Mouse (Mus musculus): ENCODE measurements around the gene Igfn1. TPM values are rescaled to one million over a fixed set of nuclear protein-coding genes. Genes with fewer than 3 reads are reported as not detected.

Igfn1 gene
- polyA plus RNA-seq, 1 experiment from 2014 or later = not detected

DNA sequence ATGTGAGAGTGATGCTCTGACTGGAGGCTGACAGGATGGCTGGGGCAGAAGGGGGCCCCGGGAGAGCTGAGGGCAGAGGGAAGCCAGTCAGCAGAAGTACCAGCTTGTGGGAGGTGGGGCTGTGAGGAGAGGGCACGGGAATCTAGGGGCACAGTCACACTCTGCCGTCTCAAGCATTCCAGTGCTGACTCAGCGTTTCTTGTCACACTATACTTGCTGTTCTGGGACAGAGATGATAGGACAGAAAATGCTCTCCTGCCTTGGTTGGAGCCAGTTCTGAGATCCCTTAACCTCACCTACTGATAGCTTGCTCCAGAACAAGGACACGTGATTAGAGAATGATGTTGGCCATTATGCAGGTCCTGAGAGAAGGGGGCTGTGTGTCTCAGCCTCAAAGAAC lies 43.0 kb downstream of the Igfn1 start:
- no peaks in the 10 kb centered on the region for H3K27me3 ChIP-seq (replicated peaks; ENCODE audit: control insufficient read depth, insufficient read depth, low read length)
- H3K36me3 ChIP-seq (ENCODE audit: control insufficient read depth, insufficient read depth, low read length) = no peaks in the 10 kb centered on the region
- 58% methylated on average over 5 of the region's 5 CpGs for WGBS
- ATAC-seq (replicated peaks; ENCODE audit: low FRiP score, low TSS enrichment, low read depth) (no peak), DNase-seq (ENCODE audit: low spot score) (no peak)
- no peaks in the 10 kb centered on the region for H3K4me1 ChIP-seq (replicated peaks; ENCODE audit: control insufficient read depth, insufficient read depth, low read length)
- no peak overlapping the region for H3K9ac ChIP-seq (ENCODE audit: low read length)
- H3K4me2 ChIP-seq (ENCODE audit: low read length) = no peak overlapping the region
- no peak overlapping the region for H3K27ac ChIP-seq (ENCODE audit: low read depth)
- H3K9me3 ChIP-seq (ENCODE audit: control insufficient read depth, low read length) = no peaks in the 10 kb centered on the region
- no peak overlapping the region for H3K4me3 ChIP-seq (ENCODE audit: low read depth, low read length)

DNA sequence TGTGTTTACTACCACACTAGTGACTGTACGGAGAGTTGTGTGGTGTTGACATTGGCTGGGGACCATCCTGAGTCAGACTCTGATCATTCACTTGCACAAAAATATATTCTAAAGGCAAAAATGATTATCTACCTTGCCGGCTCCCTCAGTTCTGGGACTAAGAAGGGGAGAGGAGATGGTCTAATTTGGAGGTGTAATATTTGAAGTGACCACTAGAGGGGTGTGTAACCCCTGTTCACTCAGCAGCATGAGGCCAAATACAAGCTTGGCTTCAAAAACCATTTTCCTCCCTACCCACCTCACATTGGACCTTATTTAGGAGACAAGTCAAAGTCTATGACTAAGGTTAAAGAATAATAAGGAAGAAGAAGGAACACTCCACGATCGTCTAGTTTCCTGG lies 47.7 kb downstream of the Igfn1 start:
- no peaks in the 10 kb centered on the region for H3K27me3 ChIP-seq (replicated peaks; ENCODE audit: control insufficient read depth, insufficient read depth, low read length)
- 49% methylated on average over 4 of the region's 4 CpGs for WGBS
- H3K4me1 ChIP-seq (replicated peaks; ENCODE audit: control insufficient read depth, insufficient read depth, low read length) = no peaks in the 10 kb centered on the region
- DNase-seq (ENCODE audit: low spot score) = no peak
- no peaks in the 10 kb centered on the region for H3K9me3 ChIP-seq (ENCODE audit: control insufficient read depth, low read length)
- peak; percentile 49; the same call in 1 of the 2 replicates for ATAC-seq (replicated peaks; ENCODE audit: low FRiP score, low TSS enrichment, low read depth)
- no peaks in the 10 kb centered on the region for H3K36me3 ChIP-seq (ENCODE audit: control insufficient read depth, insufficient read depth, low read length)
- H3K4me2 ChIP-seq (ENCODE audit: low read length) = no peak overlapping the region
- no peak overlapping the region for H3K9ac ChIP-seq (ENCODE audit: low read length)
- H3K27ac ChIP-seq (ENCODE audit: low read depth) = no peak overlapping the region
- H3K4me3 ChIP-seq (ENCODE audit: low read depth, low read length) = no peak overlapping the region

DNA sequence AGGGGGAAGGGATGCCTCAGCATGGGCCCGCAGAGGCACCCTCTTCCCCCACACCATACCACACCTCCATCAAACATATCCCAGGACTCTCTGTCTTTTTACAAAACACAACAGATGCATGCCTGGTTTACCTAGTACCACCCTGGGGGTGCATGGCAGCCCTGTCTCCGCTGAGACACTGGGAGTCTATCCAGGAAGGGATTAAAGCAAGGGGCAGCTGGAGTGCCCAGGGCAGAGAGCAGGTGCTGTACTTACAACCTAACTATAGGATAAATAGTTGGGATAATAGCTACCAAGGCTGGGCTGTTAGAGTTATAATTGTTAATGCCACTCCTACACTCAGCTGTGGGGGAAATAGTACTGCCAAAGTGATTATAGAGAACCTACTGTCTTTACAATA lies 57.3 kb downstream of the Igfn1 start:
- Histone ChIP-seq H3K27me3 (replicated peaks; ENCODE audit: control insufficient read depth, insufficient read depth, low read length) (no peaks in the 10 kb centered on the region), H3K4me1 (replicated peaks; ENCODE audit: control insufficient read depth, insufficient read depth, low read length) (no peaks in the 10 kb centered on the region), H3K4me3 (ENCODE audit: low read depth, low read length) (no peak overlapping the region), H3K27ac (ENCODE audit: low read depth) (no peak overlapping the region), H3K9me3 (ENCODE audit: control insufficient read depth, low read length) (no peaks in the 10 kb centered on the region), H3K36me3 (ENCODE audit: control insufficient read depth, insufficient read depth, low read length) (no peaks in the 10 kb centered on the region), H3K4me2 (ENCODE audit: low read length) (no peak overlapping the region), H3K9ac (ENCODE audit: low read length) (no peak overlapping the region)
- no peak for DNase-seq (ENCODE audit: low spot score)
- no peak for ATAC-seq (replicated peaks; ENCODE audit: low FRiP score, low TSS enrichment, low read depth)
- 56% methylated on average over 2 of the region's 2 CpGs for WGBS

DNA sequence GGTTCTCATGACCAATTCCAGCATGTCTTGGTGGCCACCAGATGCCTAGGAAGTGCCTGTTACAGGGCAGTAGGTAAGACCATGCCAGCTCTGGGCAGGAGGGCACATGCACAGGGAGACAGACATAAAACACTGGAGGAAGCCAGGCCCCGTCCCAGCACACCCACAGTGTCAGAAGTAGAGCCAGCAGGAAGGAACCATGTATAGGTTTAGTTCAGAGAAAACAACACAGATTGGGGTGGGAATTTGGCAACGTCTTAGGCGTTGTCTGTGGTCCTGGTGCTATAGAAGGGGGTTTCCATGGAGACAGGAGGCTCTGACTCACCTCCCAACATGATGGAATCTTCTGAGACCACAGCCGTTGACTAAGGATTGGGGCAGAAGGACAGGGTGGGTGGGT lies 59.9 kb downstream of the Igfn1 start:
- H3K27me3 ChIP-seq (replicated peaks; ENCODE audit: control insufficient read depth, insufficient read depth, low read length) = 0 out of 2 replicates have a peak, but pooled peaks cover 5% of the 10 kb centered on the region
- ATAC-seq (replicated peaks; ENCODE audit: low FRiP score, low TSS enrichment, low read depth) = no peak
- H3K36me3 ChIP-seq (ENCODE audit: control insufficient read depth, insufficient read depth, low read length) = no peaks in the 10 kb centered on the region
- DNase-seq (ENCODE audit: low spot score) = no peak
- no peaks in the 10 kb centered on the region for H3K9me3 ChIP-seq (ENCODE audit: control insufficient read depth, low read length)
- no peaks in the 10 kb centered on the region for H3K4me1 ChIP-seq (replicated peaks; ENCODE audit: control insufficient read depth, insufficient read depth, low read length)
- 61% methylated on average over 4 of the region's 4 CpGs for WGBS
- no peak overlapping the region for H3K4me3 ChIP-seq (ENCODE audit: low read depth, low read length)
- no peak overlapping the region for H3K4me2 ChIP-seq (ENCODE audit: low read length)
- H3K27ac ChIP-seq (ENCODE audit: low read depth) = no peak overlapping the region
- no peak overlapping the region for H3K9ac ChIP-seq (ENCODE audit: low read length)

DNA sequence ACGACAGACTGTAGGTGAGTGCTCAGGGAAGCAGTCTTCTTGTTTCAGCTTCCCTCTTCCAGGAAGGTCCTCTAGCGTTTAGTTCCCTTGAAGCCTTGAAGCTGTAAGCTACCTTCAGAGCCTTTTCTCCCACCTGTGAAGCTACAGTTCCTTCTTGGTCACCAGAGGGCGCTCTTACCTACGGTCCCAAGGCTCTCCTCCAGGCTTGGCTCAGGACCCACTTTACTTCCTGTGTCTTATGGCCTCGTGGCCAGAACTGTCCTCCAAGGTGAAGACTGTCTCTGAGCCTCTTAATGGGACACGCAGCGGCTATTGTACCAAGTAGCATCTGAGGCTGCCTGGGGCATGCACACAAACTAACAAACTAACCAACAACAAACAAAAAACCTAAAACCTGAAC lies 60.4 kb downstream of the Igfn1 start:
- ATAC-seq (replicated peaks; ENCODE audit: low FRiP score, low TSS enrichment, low read depth) (no peak), DNase-seq (ENCODE audit: low spot score) (peak; percentile 65)
- no peaks in the 10 kb centered on the region for H3K36me3 ChIP-seq (ENCODE audit: control insufficient read depth, insufficient read depth, low read length)
- no peak overlapping the region for H3K27ac ChIP-seq (ENCODE audit: low read depth)
- H3K9ac ChIP-seq (ENCODE audit: low read length) = no peak overlapping the region
- H3K4me3 ChIP-seq (ENCODE audit: low read depth, low read length) = no peak overlapping the region
- WGBS = 8% methylated on average over 7 of the region's 7 CpGs
- H3K9me3 ChIP-seq (ENCODE audit: control insufficient read depth, low read length) = no peaks in the 10 kb centered on the region
- no peaks in the 10 kb centered on the region for H3K4me1 ChIP-seq (replicated peaks; ENCODE audit: control insufficient read depth, insufficient read depth, low read length)
- 0 out of 2 replicates have a peak, but pooled peaks cover 5% of the 10 kb centered on the region for H3K27me3 ChIP-seq (replicated peaks; ENCODE audit: control insufficient read depth, insufficient read depth, low read length)
- H3K4me2 ChIP-seq (ENCODE audit: low read length) = no peak overlapping the region

DNA sequence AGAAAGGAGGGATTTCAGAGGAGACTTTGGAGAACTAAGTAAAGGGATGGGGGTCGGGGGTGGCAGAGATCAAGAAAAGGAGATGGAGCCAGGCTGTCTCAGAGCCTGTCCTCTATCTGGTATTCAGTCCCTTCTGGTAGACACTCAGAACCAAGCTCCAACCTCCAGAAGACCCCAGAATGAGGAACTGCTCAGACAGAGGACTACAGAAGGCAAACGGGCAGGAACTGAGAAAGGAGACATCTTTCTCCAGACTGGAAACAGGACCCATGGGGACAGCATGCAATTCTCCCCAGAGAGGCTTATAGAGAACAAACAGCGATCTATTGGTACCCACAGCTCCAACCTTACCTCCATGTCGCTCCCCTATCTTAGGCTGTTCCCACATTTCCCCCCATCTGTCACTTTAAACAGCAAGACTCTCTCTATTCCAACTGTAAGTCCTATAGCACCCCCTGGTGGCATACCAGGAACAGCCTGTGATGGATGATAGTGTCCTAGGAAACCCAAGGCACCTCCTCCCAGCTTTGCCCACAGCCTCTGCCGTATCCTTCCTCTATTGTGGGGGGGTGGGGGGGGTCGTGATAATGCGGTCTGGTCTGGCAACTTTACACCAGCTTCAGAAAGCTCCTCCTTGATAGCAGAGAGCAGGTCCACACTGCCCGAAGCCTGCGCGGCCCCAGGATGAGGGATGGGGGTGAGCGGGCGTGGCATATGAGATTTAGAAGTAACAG lies 61.4 kb downstream of the Igfn1 start:
- DNase-seq (ENCODE audit: low spot score) (peak; percentile 88), ATAC-seq (replicated peaks; ENCODE audit: low FRiP score, low TSS enrichment, low read depth) (peak; percentile 51; the same call in 1 of the 2 replicates)
- no peaks in the 10 kb centered on the region for H3K4me1 ChIP-seq (replicated peaks; ENCODE audit: control insufficient read depth, insufficient read depth, low read length)
- 38% methylated on average over 12 of the region's 12 CpGs for WGBS
- H3K9me3 ChIP-seq (ENCODE audit: control insufficient read depth, low read length) = no peaks in the 10 kb centered on the region
- 0 out of 2 replicates have a peak, but pooled peaks cover 5% of the 10 kb centered on the region for H3K27me3 ChIP-seq (replicated peaks; ENCODE audit: control insufficient read depth, insufficient read depth, low read length)
- no peak overlapping the region for H3K27ac ChIP-seq (ENCODE audit: low read depth)
- no peak overlapping the region for H3K4me2 ChIP-seq (ENCODE audit: low read length)
- H3K4me3 ChIP-seq (ENCODE audit: low read depth, low read length) = no peak overlapping the region
- no peaks in the 10 kb centered on the region for H3K36me3 ChIP-seq (ENCODE audit: control insufficient read depth, insufficient read depth, low read length)
- no peak overlapping the region for H3K9ac ChIP-seq (ENCODE audit: low read length)

DNA sequence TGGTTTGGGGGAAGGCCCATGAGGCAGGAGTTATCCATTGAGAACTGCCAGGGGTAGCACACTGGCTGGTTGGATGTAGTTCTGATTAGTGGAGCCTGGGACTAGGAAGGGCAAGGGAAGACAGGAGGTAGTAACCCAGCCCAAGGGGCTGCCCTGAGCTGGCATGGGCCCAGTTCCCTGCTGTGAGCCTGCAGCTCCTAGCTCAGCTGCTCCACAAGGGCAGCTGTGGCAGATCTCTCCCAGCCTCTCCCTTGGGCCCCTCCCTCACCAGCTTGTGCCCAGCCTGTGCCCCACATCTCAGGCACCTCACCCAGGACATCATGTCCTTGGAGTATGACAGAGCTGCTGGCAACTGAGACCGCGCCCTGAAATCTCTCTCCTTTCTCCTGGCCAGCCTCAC lies 62.4 kb downstream of the Igfn1 start:
- Histone ChIP-seq H3K9me3 (ENCODE audit: control insufficient read depth, low read length) (no peaks in the 10 kb centered on the region), H3K27me3 (replicated peaks; ENCODE audit: control insufficient read depth, insufficient read depth, low read length) (0 out of 2 replicates have a peak, but pooled peaks cover 5% of the 10 kb centered on the region), H3K4me2 (ENCODE audit: low read length) (no peak overlapping the region), H3K36me3 (ENCODE audit: control insufficient read depth, insufficient read depth, low read length) (no peaks in the 10 kb centered on the region), H3K4me3 (ENCODE audit: low read depth, low read length) (no peak overlapping the region), H3K4me1 (replicated peaks; ENCODE audit: control insufficient read depth, insufficient read depth, low read length) (no peaks in the 10 kb centered on the region), H3K27ac (ENCODE audit: low read depth) (no peak overlapping the region), H3K9ac (ENCODE audit: low read length) (no peak overlapping the region)
- ATAC-seq (replicated peaks; ENCODE audit: low FRiP score, low TSS enrichment, low read depth) = no peak
- WGBS = 90% methylated on average over 2 of the region's 2 CpGs
- no peak for DNase-seq (ENCODE audit: low spot score)

DNA sequence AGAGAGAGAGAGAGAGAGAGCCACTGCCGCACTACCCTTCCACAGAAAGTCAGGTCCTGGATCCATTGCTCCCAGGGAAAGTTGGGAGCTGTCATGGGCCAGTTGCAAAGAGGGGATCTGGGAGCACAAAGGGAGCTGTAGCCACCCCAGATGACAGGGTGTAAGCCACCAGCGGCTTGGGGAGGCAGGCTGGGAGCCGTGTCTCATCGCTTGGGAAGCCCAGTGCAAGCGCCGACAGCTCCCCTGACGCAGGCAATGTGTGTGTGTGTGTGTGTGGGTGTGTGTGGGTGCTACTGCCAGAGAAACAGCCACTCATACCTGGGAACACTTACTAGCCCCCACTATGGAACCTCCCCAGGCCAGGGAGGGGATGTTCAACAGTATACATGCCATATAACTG lies 64.0 kb downstream of the Igfn1 start:
- DNase-seq (ENCODE audit: low spot score) (no peak), ATAC-seq (replicated peaks; ENCODE audit: low FRiP score, low TSS enrichment, low read depth) (no peak)
- Histone ChIP-seq H3K4me1 (replicated peaks; ENCODE audit: control insufficient read depth, insufficient read depth, low read length) (no peaks in the 10 kb centered on the region), H3K4me2 (ENCODE audit: low read length) (no peak overlapping the region), H3K27ac (ENCODE audit: low read depth) (no peak overlapping the region), H3K9me3 (ENCODE audit: control insufficient read depth, low read length) (no peaks in the 10 kb centered on the region), H3K27me3 (replicated peaks; ENCODE audit: control insufficient read depth, insufficient read depth, low read length) (0 out of 2 replicates have a peak, but pooled peaks cover 5% of the 10 kb centered on the region), H3K36me3 (ENCODE audit: control insufficient read depth, insufficient read depth, low read length) (no peaks in the 10 kb centered on the region), H3K4me3 (ENCODE audit: low read depth, low read length) (no peak overlapping the region), H3K9ac (ENCODE audit: low read length) (no peak overlapping the region)
- 33% methylated on average over 7 of the region's 7 CpGs for WGBS

All from intestine, embryonic 14.5 days (tissue).